Mouse (Mus musculus) forebrain, embryonic 10.5 days (tissue): ENCODE results near the gene Olfr1368. TPM values are rescaled to one million over a fixed set of nuclear protein-coding genes. Genes with fewer than 3 reads are reported as not detected.
"Not testable (repeated sequence)": the region's sequence is repeated elsewhere in the genome, so short reads cannot be mapped to it uniquely, and the experiment has no call there.

Experiments used
- DNase-seq: peaks from one replicate; pipeline ENCODE4 v3.0.0-alpha.2; 2017; ENCODE audit warnings: low spot score; ENCODE audit errors: extremely low spot score
- H3K27ac ChIP-seq: fragments of 300-500 bp; sonication (generic); 2 replicates; pipeline ENCODE4 v1.5.1; 2016; ENCODE audit warnings: mild to moderate bottlenecking
- H3K27me3 ChIP-seq: fragments of 300-500 bp; sonication (generic); 2 replicates; pipeline ENCODE4 v1.6.1; 2016; ENCODE audit warnings: mild to moderate bottlenecking; ENCODE audit not compliant: poor library complexity, severe bottlenecking
- H3K36me3 ChIP-seq: fragments of 300-500 bp; sonication (generic); replicated peaks from 2 replicates; pipeline ENCODE4 v1.6.1; 2016; ENCODE audit warnings: mild to moderate bottlenecking, moderate library complexity
- H3K4me1 ChIP-seq: fragments of 300-500 bp; sonication (generic); 2 replicates; pipeline ENCODE4 v1.6.1; 2016
- H3K4me3 ChIP-seq: fragments of 300-500 bp; sonication (generic); 2 replicates; pipeline ENCODE4 v1.5.1; 2016; ENCODE audit warnings: mild to moderate bottlenecking, moderate library complexity
- H3K9me3 ChIP-seq: fragments of 300-500 bp; sonication (generic); 2 replicates; pipeline ENCODE4 v1.6.1; 2016; ENCODE audit warnings: mild to moderate bottlenecking, moderate library complexity
- WGBS: fragments of 180-500 bp; shearing (Covaris S2); methylation state at CpG from one replicate; pipeline ENCODE4 v1.1.7; 2016; 5-methylcytosine and 5-hydroxymethylcytosine counted together
- polyA plus RNA-seq: library from polyadenylated mRNA; unstranded; fragments of >200 nt; fragmentation: Nextera tagmentation; extraction: Ambion mirVana; gene quantifications from 2 replicates; pipeline ENCODE4 v1.2.1, GENCODE M21; 2016

The Olfr1368 gene
- polyA plus RNA-seq, 1 experiment from 2014 or later: not detected

DNA sequence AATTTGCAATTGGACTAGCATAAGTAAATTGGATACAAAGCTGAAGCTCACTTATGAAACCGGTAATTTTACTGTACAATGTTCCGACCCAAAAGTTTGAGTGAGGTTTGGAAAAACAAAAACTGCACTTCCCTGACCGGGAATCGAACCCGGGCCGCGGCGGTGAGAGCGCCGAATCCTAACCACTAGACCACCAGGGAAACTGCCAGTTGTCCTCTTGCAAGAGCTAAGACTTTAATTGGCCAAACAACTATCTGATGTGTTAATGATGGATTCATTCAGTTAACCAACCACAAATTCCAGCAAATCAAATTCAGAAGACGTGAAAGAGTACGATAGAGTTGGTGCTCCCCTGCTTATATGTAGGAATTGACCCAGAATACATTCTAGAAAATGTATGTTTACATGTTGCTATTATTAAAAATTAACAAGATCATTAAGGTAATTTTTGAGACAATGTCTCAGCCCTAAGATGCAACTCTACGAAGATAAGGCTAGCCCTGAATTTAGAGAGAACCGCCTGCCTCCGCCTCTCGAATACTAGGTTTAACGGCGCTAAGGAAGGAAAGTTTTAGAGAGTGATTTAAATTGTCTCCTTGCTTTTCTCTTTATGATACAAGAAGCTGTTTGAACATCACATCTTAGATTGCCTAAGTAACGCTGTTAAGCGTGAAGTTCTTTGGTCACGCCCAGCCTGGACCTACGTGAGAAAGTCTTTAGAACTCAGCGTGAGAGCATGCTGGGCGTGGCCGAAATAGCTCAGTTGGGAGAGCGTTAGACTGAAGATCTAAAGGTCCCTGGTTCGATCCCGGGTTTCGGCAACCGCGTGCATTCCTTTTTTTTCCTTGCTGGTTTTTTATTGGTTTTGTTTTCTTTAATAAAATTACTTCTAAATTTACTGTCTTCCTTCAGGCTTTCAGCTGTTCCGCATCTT is 15.3 kb upstream of the Olfr1368 start:
- DNase-seq: peak; percentile 90
- Histone ChIP-seq H3K36me3 (no peaks in the 10 kb centered on the region), H3K27ac (no peak overlapping the region), H3K27me3 (peaks cover 14% of the 10 kb centered on the region; the same call in 1 of the 2 replicates), H3K9me3 (no peaks in the 10 kb centered on the region), H3K4me3 (peak overlapping the region; percentile 62), H3K4me1 (peaks cover 15% of the 10 kb centered on the region)
- under 1% methylated on average over 32 of the region's 32 CpGs for WGBS

DNA sequence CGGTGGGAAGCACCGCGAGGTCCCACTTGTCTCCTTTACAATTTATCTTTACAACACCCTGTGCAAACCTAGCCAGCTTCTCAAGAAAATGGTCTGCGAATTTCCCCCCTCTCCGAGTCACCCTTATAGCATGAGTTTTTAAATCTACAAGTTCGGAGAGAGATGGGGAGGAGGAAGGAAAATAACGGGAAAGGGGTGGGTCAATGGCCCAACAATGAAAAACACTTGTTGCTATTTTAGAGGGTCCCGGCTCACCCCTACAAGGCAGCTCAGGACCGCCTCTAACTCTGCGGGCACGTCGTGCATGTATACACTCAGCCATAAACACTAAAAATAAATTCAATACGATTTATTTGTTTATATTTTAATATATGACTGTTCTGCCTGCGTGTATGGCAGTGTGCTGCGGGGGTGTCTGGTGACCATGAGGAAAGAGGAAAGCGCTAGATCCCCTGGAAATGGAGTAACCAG is 14.4 kb upstream of the Olfr1368 start:
- peak overlapping the region; percentile 62 for H3K4me3 ChIP-seq
- WGBS: under 1% methylated on average over 16 of the region's 16 CpGs
- H3K36me3 ChIP-seq: no peaks in the 10 kb centered on the region
- DNase-seq: peak; percentile 40
- peaks cover 5% of the 10 kb centered on the region; the same call in 1 of the 2 replicates for H3K27me3 ChIP-seq
- H3K4me1 ChIP-seq: peaks cover 15% of the 10 kb centered on the region
- H3K9me3 ChIP-seq: no peaks in the 10 kb centered on the region
- no peak overlapping the region for H3K27ac ChIP-seq

GRCm38 (mm10) chr13:21159475-21159819 is 13.8 kb upstream of the Olfr1368 start:
- Histone ChIP-seq H3K27me3 (peaks cover 4% of the 10 kb centered on the region; the same call in 1 of the 2 replicates), H3K36me3 (no peaks in the 10 kb centered on the region), H3K9me3 (no peaks in the 10 kb centered on the region), H3K4me3 (peak overlapping the region; percentile 62), H3K4me1 (peaks cover 15% of the 10 kb centered on the region), H3K27ac (no peak overlapping the region)
- under 1% methylated on average over 15 of the region's 15 CpGs for WGBS
- peak; percentile 30 for DNase-seq

GRCm38 (mm10) chr13:21158785-21159474 is 13.3 kb upstream of the Olfr1368 start:
- H3K4me3 ChIP-seq: peak overlapping the region; percentile 62
- 1% methylated on average over 19 of the region's 19 CpGs for WGBS

GRCm38 (mm10) chr13:21158071-21158470 is 12.4 kb upstream of the Olfr1368 start:
- no peaks in the 10 kb centered on the region for H3K36me3 ChIP-seq
- H3K27ac ChIP-seq: no peak overlapping the region
- WGBS: 5% methylated on average over 9 of the region's 9 CpGs
- H3K4me1 ChIP-seq: peaks cover 15% of the 10 kb centered on the region
- H3K27me3 ChIP-seq: peaks cover 4% of the 10 kb centered on the region; the same call in 1 of the 2 replicates
- H3K4me3 ChIP-seq: peak overlapping the region; percentile 62
- no peak for DNase-seq
- no peaks in the 10 kb centered on the region for H3K9me3 ChIP-seq

More at GRCm38 (mm10) chr13:21158785-21159474, 13.3 kb upstream of the Olfr1368 start:
- Histone ChIP-seq H3K9me3 (no peaks in the 10 kb centered on the region), H3K36me3 (no peaks in the 10 kb centered on the region), H3K4me1 (peaks cover 15% of the 10 kb centered on the region), H3K27me3 (peaks cover 4% of the 10 kb centered on the region; the same call in 1 of the 2 replicates), H3K27ac (no peak overlapping the region)
- peak; percentile 88 for DNase-seq

DNA sequence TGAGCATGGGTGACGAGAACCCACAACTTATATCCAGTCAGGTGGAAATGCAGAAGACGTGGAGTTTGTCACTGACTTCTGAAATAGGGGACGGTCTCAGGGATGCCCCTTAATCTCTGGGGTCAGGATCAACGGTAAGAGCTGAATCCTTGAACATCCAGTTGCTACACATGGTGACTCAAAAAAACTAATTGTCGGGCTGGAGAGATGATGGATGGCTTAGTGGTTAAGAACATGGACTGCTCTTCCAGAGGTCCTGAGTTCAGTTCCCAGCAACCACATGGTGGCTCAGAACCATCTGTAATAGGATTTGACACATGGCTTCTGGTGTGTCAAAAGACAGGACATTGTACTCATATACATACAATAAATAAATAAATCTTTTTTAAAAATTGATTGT is 10.2 kb upstream of the Olfr1368 start:
- Histone ChIP-seq H3K27me3 (peaks cover 4% of the 10 kb centered on the region; the same call in 1 of the 2 replicates), H3K4me1 (peaks cover 11% of the 10 kb centered on the region), H3K4me3 (no peak overlapping the region), H3K9me3 (no peaks in the 10 kb centered on the region), H3K36me3 (no peaks in the 10 kb centered on the region), H3K27ac (no peak overlapping the region)
- WGBS: 83% methylated on average over 5 of the region's 5 CpGs
- DNase-seq: no peak

- no peaks in the 10 kb centered on the region for H3K27me3 ChIP-seq
- H3K36me3 ChIP-seq: no peaks in the 10 kb centered on the region
- H3K4me3 ChIP-seq: no peak overlapping the region
- H3K27ac ChIP-seq: no peak overlapping the region
- H3K9me3 ChIP-seq: no peaks in the 10 kb centered on the region
- no peak for DNase-seq
- no peaks in the 10 kb centered on the region for H3K4me1 ChIP-seq
- WGBS: 57% methylated on average over 8 of the region's 8 CpGs
Observed at GRCm38 (mm10) chr13:21142421-21142820, 3.2 kb downstream of the Olfr1368 start.

DNA sequence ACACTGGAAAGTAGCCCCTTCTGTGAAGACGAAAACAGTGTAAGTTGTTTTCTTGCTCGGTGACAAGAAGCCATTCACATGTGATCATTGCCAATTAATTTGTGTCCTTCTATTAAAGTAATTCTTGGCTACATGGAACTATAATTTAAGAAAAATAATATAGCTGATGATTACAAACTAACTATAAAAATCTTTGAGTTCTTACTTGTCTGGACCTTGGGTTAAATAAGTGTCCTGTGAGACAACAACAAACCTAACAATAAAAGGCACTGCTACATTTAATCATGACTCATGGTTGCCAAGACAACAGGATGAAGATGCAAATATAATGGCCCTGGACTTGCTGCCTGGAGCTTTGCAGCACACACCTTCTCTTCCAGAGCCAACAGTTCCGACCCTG is 16.3 kb downstream of the Olfr1368 start, which contains the start of gene Olfr263:
Gene Olfr263, plus strand, starts transcription at position 301 of the 400 bp plus-strand sequence.
- not testable (repeated sequence) for DNase-seq, H3K9me3 ChIP-seq, H3K27me3 ChIP-seq, H3K4me3 ChIP-seq, H3K4me1 ChIP-seq, H3K36me3 ChIP-seq, H3K27ac ChIP-seq
- 92% methylated on average over 3 of the region's 3 CpGs for WGBS

DNA sequence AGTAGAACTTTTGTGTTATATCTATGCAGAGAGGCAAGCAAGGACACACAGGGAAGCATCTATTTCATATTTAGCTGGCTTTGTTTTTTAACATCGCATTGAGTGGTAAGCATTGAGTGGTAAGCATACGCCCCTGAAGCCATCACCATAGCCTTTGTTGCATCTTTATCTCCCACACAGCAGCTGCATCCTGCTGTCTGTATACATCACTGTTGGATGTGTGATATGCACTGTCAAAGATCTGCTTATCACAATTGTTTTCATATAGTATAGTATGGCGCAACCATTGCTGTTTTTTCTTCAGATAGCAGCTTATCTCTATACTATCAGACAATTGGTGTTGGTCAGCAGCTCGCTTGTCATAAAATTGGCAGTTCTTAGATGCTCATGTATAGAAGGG is 31.5 kb downstream of the Olfr1368 start:
- 93% methylated on average over 4 of the region's 4 CpGs for WGBS
- Histone ChIP-seq H3K27me3 (no peaks in the 10 kb centered on the region), H3K4me3 (no peak overlapping the region), H3K36me3 (no peaks in the 10 kb centered on the region), H3K4me1 (no peaks in the 10 kb centered on the region), H3K9me3 (no peaks in the 10 kb centered on the region), H3K27ac (no peak overlapping the region)
- no peak for DNase-seq

DNA sequence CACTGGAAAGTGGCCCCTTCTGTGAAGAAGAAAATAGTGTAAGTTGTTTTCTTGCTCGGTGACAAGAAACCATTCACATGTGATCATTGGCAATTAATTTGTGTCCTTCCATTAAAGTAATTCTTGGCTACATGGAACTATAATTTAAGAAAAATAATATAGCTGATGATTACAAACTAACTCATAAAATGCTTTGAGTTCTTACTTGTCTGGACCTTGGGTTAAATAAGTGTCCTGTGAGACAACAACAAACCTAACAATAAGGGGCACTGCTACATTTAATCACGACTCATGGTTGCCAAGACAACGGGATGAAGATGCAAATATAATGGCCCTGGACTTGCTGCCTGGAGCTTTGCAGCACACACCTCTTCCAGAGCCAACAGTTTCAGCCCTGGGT is 34.5 kb downstream of the Olfr1368 start, which contains the start of gene Olfr1369-ps1:
Gene Olfr1369-ps1, plus strand, starts transcription at position 301 of the 400 bp plus-strand sequence.
- 79% methylated on average over 3 of the region's 3 CpGs for WGBS
- H3K27ac ChIP-seq, H3K4me3 ChIP-seq, DNase-seq, H3K36me3 ChIP-seq, H3K4me1 ChIP-seq, H3K27me3 ChIP-seq, H3K9me3 ChIP-seq: not testable (repeated sequence)

DNA sequence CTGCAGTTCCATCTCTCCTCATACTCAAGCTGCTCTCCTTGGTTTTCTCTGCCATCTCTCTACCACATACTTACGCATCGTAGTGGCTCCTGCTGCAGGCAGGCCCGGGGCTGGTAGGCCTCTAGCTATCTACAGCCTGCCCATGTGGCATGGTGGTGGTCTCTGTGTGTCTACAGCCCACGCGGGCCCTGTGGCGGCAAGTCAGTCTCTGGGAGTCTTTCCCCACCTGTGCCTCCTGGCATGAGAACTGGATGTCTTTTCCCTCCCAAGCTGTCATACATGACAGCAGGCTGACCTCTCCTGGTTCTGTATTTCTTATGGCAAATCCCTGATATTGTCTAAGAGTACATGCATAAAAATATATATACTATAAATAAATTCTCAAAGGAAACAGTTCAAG is 35.2 kb downstream of the Olfr1368 start:
- no peaks in the 10 kb centered on the region for H3K4me1 ChIP-seq
- WGBS: 93% methylated on average over 6 of the region's 6 CpGs
- no peaks in the 10 kb centered on the region for H3K9me3 ChIP-seq
- H3K27ac ChIP-seq: no peak overlapping the region
- H3K4me3 ChIP-seq: no peak overlapping the region
- DNase-seq: no peak
- no peaks in the 10 kb centered on the region for H3K36me3 ChIP-seq
- no peaks in the 10 kb centered on the region for H3K27me3 ChIP-seq

DNA sequence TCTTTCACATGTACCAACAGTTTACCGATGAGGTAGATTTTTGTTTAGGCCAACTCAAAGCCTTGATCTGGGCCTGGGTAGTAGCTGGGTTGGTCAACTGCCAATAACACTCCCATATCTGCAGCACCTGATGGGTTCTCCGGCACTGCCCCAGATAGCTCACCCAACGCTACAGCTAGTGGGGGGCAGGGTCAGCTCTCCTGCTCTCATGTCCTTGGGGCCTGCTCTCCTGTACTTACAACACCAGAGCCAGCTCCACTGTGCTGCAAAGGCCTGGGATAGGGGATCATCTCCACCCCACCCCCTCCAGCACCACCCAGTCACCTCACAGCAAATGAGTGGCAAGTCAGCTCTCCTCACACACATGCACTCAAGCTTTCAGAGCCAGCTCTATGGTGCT is 35.9 kb downstream of the Olfr1368 start:
- DNase-seq: no peak
- Histone ChIP-seq H3K4me3 (no peak overlapping the region), H3K9me3 (no peaks in the 10 kb centered on the region), H3K4me1 (no peaks in the 10 kb centered on the region), H3K27me3 (no peaks in the 10 kb centered on the region), H3K36me3 (no peaks in the 10 kb centered on the region), H3K27ac (no peak overlapping the region)
- WGBS: 92% methylated on average over 3 of the region's 3 CpGs
